14 mouse cellular contexts compared by ENCODE assay signal in the genomic region with DNA sequence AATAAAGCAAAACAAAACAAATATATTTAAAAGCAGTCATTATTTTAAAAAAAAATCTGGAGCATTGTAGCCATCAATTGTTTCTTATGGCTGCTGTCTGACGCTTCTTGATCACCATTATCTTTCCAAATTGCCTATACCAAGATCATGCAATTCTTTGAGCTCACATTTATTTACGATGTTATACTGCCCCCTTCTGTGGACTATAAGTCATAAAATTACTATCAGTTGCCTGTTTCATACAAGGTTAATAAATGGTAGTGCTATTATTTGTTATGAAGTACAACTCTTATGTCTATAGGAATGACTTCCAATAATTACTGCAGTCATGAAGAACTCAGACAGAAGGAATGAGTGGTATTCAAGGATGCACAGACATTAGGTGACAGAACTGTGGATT. TPM values are rescaled to one million over a fixed set of nuclear protein-coding genes. Genes with fewer than 3 reads are reported as not detected.
DNase-seq lines count a peak whose midpoint lies in the region; ATAC-seq and TF ChIP-seq lines count a peak whose summit lies in the region.
"Had no signal": no experiment of that assay in that cellular context is flagged by ENCODE, and none has a peak within 500 bp of the region (broad histone marks: within the 10 kb centered on the region; RNA-seq: fewer than 3 reads in every experiment).

No protein-coding gene starts in this region.

- no peak overlapping the region for H3K4me2 ChIP-seq in hindbrain, postnatal 0 days (ENCODE audit: low read depth, low read length)
- no peak overlapping the region for H3K4me2 ChIP-seq in hindbrain, embryonic 13.5 days
- H3K4me2 ChIP-seq: embryonic facial prominence, embryonic 12.5 days; forebrain, embryonic 15.5 days had no signal

- no peak for ATAC-seq in hindbrain, postnatal 0 days
- no peak for ATAC-seq in hindbrain, embryonic 13.5 days (ENCODE audit: low FRiP score)
- ATAC-seq: forebrain, embryonic 15.5 days had no signal

- H3K27me3 ChIP-seq in hindbrain, postnatal 0 days (ENCODE audit: insufficient read depth, low read length), result no peaks in the 10 kb centered on the region
- no peaks in the 10 kb centered on the region for H3K27me3 ChIP-seq in hindbrain, embryonic 13.5 days
- H3K27me3 ChIP-seq: embryonic facial prominence, embryonic 12.5 days; forebrain, embryonic 15.5 days had no signal

- H3K9me3 ChIP-seq in hindbrain, postnatal 0 days (ENCODE audit: low read length), result no peaks in the 10 kb centered on the region
- no peaks in the 10 kb centered on the region for H3K9me3 ChIP-seq in hindbrain, embryonic 13.5 days
- H3K9me3 ChIP-seq: embryonic facial prominence, embryonic 12.5 days; forebrain, embryonic 15.5 days; G1E had no signal

- H3K4me1 ChIP-seq in hindbrain, postnatal 0 days (ENCODE audit: insufficient read depth, low read length), result no peaks in the 10 kb centered on the region
- no peaks in the 10 kb centered on the region for H3K4me1 ChIP-seq in hindbrain, embryonic 13.5 days (replicated peaks)
- H3K4me1 ChIP-seq: embryonic facial prominence, embryonic 12.5 days; forebrain, embryonic 15.5 days had no signal

- H3K4me3 ChIP-seq in hindbrain, postnatal 0 days (ENCODE audit: low read length), result no peak overlapping the region
- no peak overlapping the region for H3K4me3 ChIP-seq in hindbrain, embryonic 13.5 days
- H3K4me3 ChIP-seq: embryonic facial prominence, embryonic 12.5 days; forebrain, embryonic 15.5 days had no signal

- peak; percentile 26 for DNase-seq in hindbrain, postnatal 0 days (ENCODE audit: low spot score)
- peak; percentile 53 for DNase-seq in 3T3-L1 (ENCODE audit: low read depth, low spot score)
- peak; percentile 26 for DNase-seq in A20 (ENCODE audit: low read depth, low spot score)
- DNase-seq in embryo, embryonic 10.5 days (ENCODE audit: low spot score), result peak; percentile 1
- no peak for DNase-seq in natural killer cell, adult 2 months (ENCODE audit: low spot score in 2 of 2)
- no peak for DNase-seq in adrenal gland, postnatal 14 days
- DNase-seq: adrenal gland, adult 8-10 months; cerebellum, adult 11 months; layer of hippocampus, postnatal 36 days had no signal

- 59% methylated on average over 2 of the region's 2 CpGs for WGBS in hindbrain, postnatal 0 days
- WGBS in hindbrain, embryonic 13.5 days, result 40% methylated on average over 2 of the region's 2 CpGs

- no peak overlapping the region for H3K27ac ChIP-seq in hindbrain, postnatal 0 days
- H3K27ac ChIP-seq in hindbrain, embryonic 13.5 days, result no peak overlapping the region
- H3K27ac ChIP-seq: embryonic facial prominence, embryonic 12.5 days; forebrain, embryonic 15.5 days had no signal

- H3K9ac ChIP-seq in hindbrain, postnatal 0 days (replicated peaks; ENCODE audit: low read length), result no peak overlapping the region
- H3K9ac ChIP-seq in hindbrain, embryonic 13.5 days, result no peak overlapping the region
- H3K9ac ChIP-seq: embryonic facial prominence, embryonic 12.5 days; forebrain, embryonic 15.5 days had no signal

- no peaks in the 10 kb centered on the region for H3K36me3 ChIP-seq in hindbrain, postnatal 0 days (ENCODE audit: insufficient read depth, low read length)
- H3K36me3 ChIP-seq in hindbrain, embryonic 13.5 days, result no peaks in the 10 kb centered on the region
- H3K36me3 ChIP-seq: embryonic facial prominence, embryonic 12.5 days; forebrain, embryonic 15.5 days; G1E had no signal

- peak; percentile 33; the same call in 1 of the 2 replicates for TF ChIP-seq CTCF in hindbrain, postnatal 0 days (IDR thresholded peaks at IDR 0.05; ENCODE audit: low read depth)

RNA-seq across cellular contexts. Expression of a gene that starts 57.3 kb away (rescaled TPM):
- 4.2 and 5.2 TPM in 2 replicates for total RNA-seq in hindbrain, postnatal 0 days (2014; rRNA removed)
- 1.1 and 1.6 TPM in 2 replicates for polyA plus RNA-seq in hindbrain, postnatal 0 days (2015; fragmentation: Nextera tagmentation; extraction: Ambion mirVana)
- 0.49 and 0.65 TPM in 2 replicates for polyA plus RNA-seq in hindbrain, embryonic 13.5 days (2015; fragmentation: Nextera tagmentation; extraction: Ambion mirVana)
- total RNA-seq in adrenal gland, postnatal 14 days (2021), result 1.6 and 1.9 TPM in 2 replicates
- polyA plus RNA-seq: small intestine, adult 2 months had no signal

Comparison
In these comparisons a context has a peak if more than half of its experiments do, and no peak if none do; other contexts are left out.
1. DNase-seq: peak in hindbrain, postnatal 0 days (single experiment), 3T3-L1 (single experiment), A20 (single experiment) and embryo, embryonic 10.5 days (single experiment); none in natural killer cell, adult 2 months (0 of 2) and adrenal gland, postnatal 14 days (single experiment).